Mouse (Mus musculus) mesoderm, embryonic 11.5 days (tissue): ENCODE data around the gene Cend1.
A peak's percentile ranks its signal among the peaks of the same experiment; 100 is the strongest.

Experiments used
- DNase-seq: peaks from one replicate; pipeline ENCODE4 v3.0.0-alpha.2; 2012; ENCODE audit warnings: low read depth, low spot score

Cend1 gene

GRCm38 (mm10) chr7:141394158-141394557 lies 35.1 kb downstream of the Cend1 start:
- no peak for DNase-seq

DNA sequence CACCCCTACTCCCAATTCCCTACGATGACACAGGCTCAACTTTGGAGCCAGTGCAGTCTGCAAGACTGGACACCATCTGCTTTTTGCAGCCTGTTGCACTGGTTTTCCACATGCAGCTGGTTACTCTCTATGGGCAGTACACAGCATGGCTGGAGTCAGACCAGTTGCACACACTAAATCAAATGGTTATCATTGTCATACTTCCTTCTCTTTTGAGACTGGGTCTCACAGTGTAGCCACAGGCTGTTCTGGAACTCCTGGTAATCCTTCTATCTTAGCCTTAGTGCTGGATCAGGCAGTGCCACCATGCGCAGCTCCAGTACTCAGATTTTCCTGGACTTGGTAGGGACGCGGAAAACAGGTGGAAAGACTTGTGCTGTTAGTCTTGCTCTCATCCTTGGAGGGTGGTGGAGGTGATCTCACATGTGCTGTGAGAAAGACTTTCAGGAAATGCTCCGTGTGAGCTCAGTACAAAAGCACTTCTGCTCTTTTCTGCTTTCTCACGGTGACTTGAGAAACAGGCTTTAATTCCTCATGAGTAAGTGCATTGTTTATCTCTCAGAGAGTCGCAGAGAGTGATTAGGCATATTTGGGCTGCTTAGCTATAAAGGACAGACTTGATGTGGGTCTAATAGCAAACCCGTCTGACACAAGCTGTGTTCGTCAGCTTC lies 36.6 kb downstream of the Cend1 start:
- DNase-seq = no peak

GRCm38 (mm10) chr7:141391625-141392551 lies 37.4 kb downstream of the Cend1 start, which contains the start of gene Taldo1:
Gene Taldo1 (plus strand): TSS chr7:141392199.
- peak; percentile 96 for DNase-seq

GRCm38 (mm10) chr7:141390326-141391259 lies 38.7 kb downstream of the Cend1 start:
- DNase-seq = no peak

GRCm38 (mm10) chr7:141388487-141389109 lies 40.7 kb downstream of the Cend1 start:
- DNase-seq = no peak

DNA sequence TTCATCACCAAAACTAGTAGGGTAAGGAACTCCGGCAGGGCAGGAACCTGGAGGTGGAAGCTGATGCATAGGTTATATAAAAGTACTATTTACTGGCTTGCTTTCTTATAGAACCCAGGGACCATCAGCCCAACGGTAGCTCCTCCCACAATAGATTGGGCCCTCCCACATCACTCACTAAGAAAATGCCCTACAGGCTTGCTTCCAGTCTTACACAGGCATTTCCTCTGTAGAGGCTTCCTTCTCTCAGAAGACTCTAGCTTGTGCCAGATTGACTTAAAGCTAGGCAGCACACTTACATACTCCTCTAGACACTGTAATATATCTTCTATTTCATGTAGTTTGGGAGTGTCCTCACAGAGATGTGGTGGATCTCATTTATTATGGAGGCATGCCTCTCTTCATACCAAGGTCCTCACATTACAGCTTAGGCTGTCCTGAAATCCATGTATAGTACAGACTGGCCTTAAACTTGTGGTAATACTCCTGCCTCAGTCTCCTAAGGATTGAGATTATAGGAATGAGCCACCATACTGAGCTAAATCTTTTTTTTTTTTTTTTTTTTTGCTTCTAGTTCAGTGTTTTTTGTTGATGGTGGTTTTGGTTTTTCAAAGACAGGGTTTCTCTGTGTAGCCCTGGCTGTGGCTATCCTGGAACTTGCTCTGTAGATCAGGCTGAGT lies 41.3 kb downstream of the Cend1 start:
- DNase-seq = no peak

DNA sequence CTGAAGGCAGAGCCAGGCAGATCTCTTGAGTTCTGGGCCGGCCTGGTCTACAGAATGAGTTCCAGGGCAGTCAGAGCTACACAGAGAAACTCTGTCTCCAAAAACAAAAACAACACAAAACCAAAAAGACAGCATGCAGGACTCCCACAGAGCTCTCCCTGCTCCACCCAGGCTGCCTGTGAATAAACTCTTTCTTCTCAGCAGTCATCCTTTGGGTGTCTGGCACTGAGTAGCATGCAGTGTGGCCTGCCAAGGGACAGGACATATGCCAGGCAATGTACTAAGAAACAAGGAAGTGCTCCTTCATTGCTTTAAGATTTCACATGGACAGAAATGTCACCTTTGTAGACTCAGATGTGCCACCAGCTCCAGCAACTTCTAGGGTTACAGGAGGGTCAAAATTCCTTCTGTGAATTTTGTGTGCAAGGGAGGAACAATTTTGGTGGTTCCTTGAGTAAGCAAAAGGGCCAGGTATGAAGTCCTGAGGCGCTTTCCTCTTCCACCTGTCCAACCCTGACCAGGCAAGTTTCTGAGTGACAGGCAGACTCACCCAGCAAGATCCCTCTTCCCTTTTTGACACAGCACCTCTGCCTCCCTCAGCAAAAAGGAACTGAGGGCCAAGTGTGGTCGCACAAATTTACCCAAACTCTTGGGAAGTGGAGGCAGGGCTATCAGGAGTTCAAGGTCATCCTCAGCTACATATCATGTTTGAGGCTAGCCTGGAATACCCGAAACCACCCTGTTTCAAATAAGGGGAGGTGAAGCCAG lies 48.0 kb downstream of the Cend1 start:
- no peak for DNase-seq

DNA sequence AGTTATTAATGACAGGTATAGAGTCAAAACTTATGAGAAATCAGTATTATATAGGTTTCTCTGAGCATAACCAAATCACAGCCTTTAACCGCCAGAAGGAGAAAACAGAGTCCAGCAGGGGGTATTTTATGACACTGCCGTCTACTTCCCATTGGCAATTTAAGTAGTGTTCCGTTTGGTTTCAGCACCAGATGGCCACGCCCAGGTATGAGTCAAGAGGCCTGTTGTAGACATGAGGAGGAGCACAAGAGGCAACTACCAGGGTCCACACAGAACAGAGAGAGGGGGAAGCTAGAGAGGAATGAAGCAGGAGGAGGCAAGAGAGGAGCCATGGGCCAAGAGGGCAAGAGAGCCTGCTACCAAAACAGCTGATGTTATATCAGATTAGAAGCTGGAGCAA lies 49.7 kb downstream of the Cend1 start:
- DNase-seq = no peak
